Mouse (Mus musculus): ENCODE measurements around the gene Ralbp1. TPM values are rescaled to one million over a fixed set of nuclear protein-coding genes. Genes with fewer than 3 reads are reported as not detected.

Ralbp1 gene
- polyA plus RNA-seq (2012; rRNA removed) (11.0 and 15.7 TPM in 2 replicates), polyA plus RNA-seq (2014; fragmentation: Nextera tagmentation; extraction: Ambion mirVana) (36.0 and 38.1 TPM in 2 replicates)

DNA sequence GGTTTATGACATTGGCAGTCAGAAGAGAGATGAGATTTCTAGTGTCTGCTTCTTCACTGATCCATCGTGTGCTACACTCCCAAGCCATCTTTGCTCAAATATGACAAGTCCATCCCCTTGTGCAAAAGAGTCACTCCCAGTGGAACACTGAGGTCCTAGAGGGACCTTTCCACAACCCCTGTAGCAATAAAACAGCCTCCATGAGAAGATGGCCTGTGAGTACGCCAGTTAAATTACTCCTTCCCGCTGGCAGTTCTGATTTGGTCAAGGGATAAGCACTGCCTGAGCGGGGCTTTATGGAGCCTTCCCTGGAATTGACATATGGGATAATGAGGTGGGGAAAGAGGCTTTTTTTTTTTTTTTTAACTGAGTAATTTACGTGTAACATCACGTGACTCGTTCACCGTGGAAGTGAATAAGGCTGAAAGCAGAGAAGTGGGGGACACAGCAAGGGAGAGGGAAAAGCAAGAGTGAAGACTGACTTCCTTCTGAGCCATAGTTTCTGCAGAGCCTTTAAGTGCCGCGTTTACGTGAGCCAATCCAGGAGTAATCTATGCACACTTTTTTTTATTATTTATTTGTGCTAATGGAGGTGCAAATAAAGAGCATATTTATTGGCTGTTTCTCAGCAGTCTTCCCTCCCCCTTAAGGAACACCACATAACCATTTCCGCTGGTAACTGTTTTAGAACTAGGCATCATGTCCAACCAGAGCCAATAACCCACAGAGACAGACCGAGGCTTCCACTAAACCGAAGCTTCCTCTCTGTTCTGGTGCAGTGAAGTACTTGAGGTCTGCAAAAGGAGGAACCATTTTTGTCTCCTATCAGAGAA is at the start of gene Ralbp1:
Gene Ralbp1 (minus strand): TSS at position 102 of the 833 bp plus-strand sequence.
- Histone ChIP-seq H3K27ac (peak within 1 kb of the TSS; percentile 90), H3K4me3 (ENCODE audit: insufficient read depth in 1 of 2, low read depth in 2 of 2, low read length in 2 of 2) (peak within 1 kb of the TSS; percentile 79 to 83), H3K4me1 (replicated peaks; ENCODE audit: control insufficient read depth in 2 of 2, insufficient read depth in 2 of 2, low read length in 1 of 2) (peaks cover 9 to 16% of the 10 kb centered on the region in 2 experiments), H3K36me3 (replicated peaks; ENCODE audit: control insufficient read depth, insufficient read depth, low read depth) (no peaks in the 10 kb centered on the region), H3K9me3 (ENCODE audit: control insufficient read depth, low read length) (no peaks in the 10 kb centered on the region), H3K4me2 (ENCODE audit: low read depth) (peak within 1 kb of the TSS; percentile 100), H3K27me3 (ENCODE audit: control insufficient read depth, insufficient read depth, low read length) (no peaks in the 10 kb centered on the region), H3K9ac (replicated peaks) (peak within 1 kb of the TSS; percentile 79)
- TF ChIP-seq CTCF (IDR thresholded peaks at IDR 0.05; ENCODE audit: low read depth) (no peak), EP300 (IDR thresholded peaks at IDR 0.05; ENCODE audit: low read depth) (no peak)
- ATAC-seq (ENCODE audit: insufficient read depth), result no peak
- DNase-seq (ENCODE audit: low read depth in 3 of 3, low spot score in 3 of 3), result peak in 1 of 3 experiments; percentile 37
- WGBS (ENCODE audit: insufficient replicate concordance), result under 1% methylated on average over 14 of the region's 14 CpGs

DNA sequence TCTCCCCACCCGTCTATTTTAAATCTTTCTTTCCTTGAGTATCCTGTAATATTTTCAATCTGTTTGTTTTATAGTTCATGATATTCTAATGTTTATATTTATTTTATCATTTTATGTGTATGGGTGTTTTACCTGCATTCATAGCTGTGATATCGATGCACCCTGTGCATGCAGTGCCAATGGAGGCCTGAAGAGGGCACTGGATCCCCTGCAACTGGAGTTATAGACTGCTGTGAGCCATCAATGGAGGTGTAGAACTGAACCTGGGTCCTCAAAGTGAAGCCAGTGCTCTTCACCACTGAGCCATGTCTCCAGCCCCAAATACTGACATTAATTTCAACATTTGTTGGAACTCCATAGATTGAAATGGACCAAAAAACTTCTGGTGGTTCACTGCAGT is 48.1 kb upstream of the Ralbp1 start:
- DNase-seq (ENCODE audit: low read depth in 3 of 3, low spot score in 3 of 3), result no peak

DNA sequence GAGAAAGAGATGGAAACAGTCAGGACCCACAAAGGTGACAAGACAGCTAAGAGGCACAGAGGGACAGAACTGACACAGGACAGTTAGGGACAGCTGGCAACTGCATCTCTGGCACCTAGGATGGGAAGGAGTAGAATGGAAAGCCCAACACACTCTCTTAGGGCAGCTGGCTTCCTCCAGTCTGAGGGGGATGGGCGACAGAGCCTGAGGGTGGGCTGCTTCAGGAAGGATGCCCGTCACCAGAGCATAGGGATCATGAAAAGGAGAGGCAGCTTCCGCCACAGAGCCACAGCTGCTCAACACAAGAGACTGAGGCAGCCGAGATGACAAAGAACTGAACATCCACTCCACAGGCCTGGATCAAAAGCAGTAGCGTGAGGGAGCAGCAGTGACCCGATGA is 45.9 kb upstream of the Ralbp1 start:
- DNase-seq (ENCODE audit: low read depth in 3 of 3, low spot score in 3 of 3) (no peak), ATAC-seq (ENCODE audit: insufficient read depth) (no peak)
- Histone ChIP-seq H3K27me3 (ENCODE audit: control insufficient read depth, insufficient read depth, low read length) (no peaks in the 10 kb centered on the region), H3K9me3 (ENCODE audit: control insufficient read depth, low read length) (no peaks in the 10 kb centered on the region), H3K4me1 (replicated peaks; ENCODE audit: control insufficient read depth in 2 of 2, insufficient read depth in 2 of 2, low read length in 1 of 2) (peaks cover 0 to 4% of the 10 kb centered on the region in 2 experiments; a peak in 1 of 4 replicates), H3K4me2 (ENCODE audit: low read depth) (no peak overlapping the region), H3K9ac (replicated peaks) (no peak overlapping the region), H3K4me3 (ENCODE audit: insufficient read depth in 1 of 2, low read depth in 2 of 2, low read length in 2 of 2) (no peak overlapping the region), H3K36me3 (replicated peaks; ENCODE audit: control insufficient read depth, insufficient read depth, low read depth) (no peaks in the 10 kb centered on the region; the same call in 1 of the 2 replicates), H3K27ac (no peak overlapping the region)
- TF ChIP-seq EP300 (IDR thresholded peaks at IDR 0.05; ENCODE audit: low read depth) (no peak), CTCF (IDR thresholded peaks at IDR 0.05; ENCODE audit: low read depth) (no peak)
- WGBS (ENCODE audit: insufficient replicate concordance), result 65% methylated on average over 6 of the region's 6 CpGs

More for the DNA sequence above, 48.1 kb upstream of the Ralbp1 start:
- H3K4me1 ChIP-seq (replicated peaks; ENCODE audit: control insufficient read depth in 2 of 2, insufficient read depth in 2 of 2, low read length in 1 of 2), result peaks cover 0 to 4% of the 10 kb centered on the region in 2 experiments; a peak in 1 of 4 replicates
- H3K36me3 ChIP-seq (replicated peaks; ENCODE audit: control insufficient read depth, insufficient read depth, low read depth), result no peaks in the 10 kb centered on the region; the same call in 1 of the 2 replicates
- WGBS (ENCODE audit: insufficient replicate concordance), result 78% methylated on average over 2 of the region's 2 CpGs
- no peak overlapping the region for H3K4me2 ChIP-seq (ENCODE audit: low read depth)
- TF ChIP-seq EP300 (IDR thresholded peaks at IDR 0.05; ENCODE audit: low read depth), result no peak
- TF ChIP-seq CTCF (IDR thresholded peaks at IDR 0.05; ENCODE audit: low read depth), result peak; percentile 83
- ATAC-seq (ENCODE audit: insufficient read depth), result no peak
- H3K9ac ChIP-seq (replicated peaks), result no peak overlapping the region
- H3K9me3 ChIP-seq (ENCODE audit: control insufficient read depth, low read length), result no peaks in the 10 kb centered on the region
- no peaks in the 10 kb centered on the region for H3K27me3 ChIP-seq (ENCODE audit: control insufficient read depth, insufficient read depth, low read length)
- H3K27ac ChIP-seq, result no peak overlapping the region
- no peak overlapping the region for H3K4me3 ChIP-seq (ENCODE audit: insufficient read depth in 1 of 2, low read depth in 2 of 2, low read length in 2 of 2)

DNA sequence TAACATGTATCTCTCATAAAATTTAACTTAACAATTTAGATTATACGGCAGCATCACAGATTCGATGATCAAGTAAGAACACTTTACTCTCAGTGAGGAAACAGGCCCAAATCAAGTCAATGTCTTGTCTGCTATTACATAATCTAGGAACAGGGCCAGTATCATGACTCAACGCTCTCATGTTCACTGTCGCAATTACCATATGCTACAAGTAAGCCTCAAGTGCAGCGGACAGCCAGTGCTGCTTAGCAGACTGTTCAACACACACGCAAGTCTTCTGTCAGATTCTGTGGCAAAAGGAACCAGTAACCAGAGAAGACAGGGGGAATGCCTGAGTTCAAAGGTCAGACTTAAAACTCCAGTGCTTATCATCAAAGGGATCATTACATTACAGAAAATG is 45.4 kb upstream of the Ralbp1 start:
- ATAC-seq (ENCODE audit: insufficient read depth), result no peak
- Histone ChIP-seq H3K4me3 (ENCODE audit: insufficient read depth in 1 of 2, low read depth in 2 of 2, low read length in 2 of 2) (no peak overlapping the region), H3K27me3 (ENCODE audit: control insufficient read depth, insufficient read depth, low read length) (no peaks in the 10 kb centered on the region), H3K9me3 (ENCODE audit: control insufficient read depth, low read length) (no peaks in the 10 kb centered on the region), H3K9ac (replicated peaks) (no peak overlapping the region), H3K4me2 (ENCODE audit: low read depth) (no peak overlapping the region), H3K27ac (no peak overlapping the region), H3K4me1 (replicated peaks; ENCODE audit: control insufficient read depth in 2 of 2, insufficient read depth in 2 of 2, low read length in 1 of 2) (peaks cover 0 to 4% of the 10 kb centered on the region in 2 experiments; a peak in 1 of 4 replicates), H3K36me3 (replicated peaks; ENCODE audit: control insufficient read depth, insufficient read depth, low read depth) (no peaks in the 10 kb centered on the region)
- DNase-seq (ENCODE audit: low read depth in 3 of 3, low spot score in 3 of 3), result no peak
- TF ChIP-seq CTCF (IDR thresholded peaks at IDR 0.05; ENCODE audit: low read depth) (no peak), EP300 (IDR thresholded peaks at IDR 0.05; ENCODE audit: low read depth) (no peak)
- 75% methylated on average over 6 of the region's 6 CpGs for WGBS (ENCODE audit: insufficient replicate concordance)

DNA sequence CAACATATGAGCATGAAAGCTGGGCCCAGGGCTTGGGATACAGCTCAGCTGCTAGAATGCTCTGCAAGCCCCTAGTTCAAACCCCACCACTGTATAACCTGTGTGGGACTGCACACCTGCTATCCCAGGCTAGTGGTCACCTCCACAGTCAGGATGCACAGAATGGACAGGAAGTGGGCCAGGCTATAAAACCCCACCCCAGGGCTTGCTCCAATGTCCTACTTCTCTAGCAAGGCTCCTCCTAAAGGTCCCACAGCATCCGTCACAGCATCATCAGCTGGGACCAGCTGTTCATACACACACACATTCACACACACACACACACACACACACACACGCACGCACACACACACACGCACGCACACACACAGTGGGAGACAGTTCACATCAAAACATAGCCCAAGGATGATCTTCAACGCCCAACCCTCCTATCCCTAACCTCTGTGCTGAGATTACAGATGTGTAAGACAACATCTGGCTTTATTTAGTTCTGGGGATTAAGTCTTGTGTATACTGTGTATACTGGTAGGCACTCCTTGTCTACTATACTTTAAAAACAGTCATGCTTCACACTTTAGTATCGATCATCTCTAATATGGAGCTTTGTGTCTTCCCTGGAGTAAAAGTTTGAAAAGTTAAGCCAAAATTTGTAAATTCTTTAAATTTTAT is 44.7 kb upstream of the Ralbp1 start:
- H3K4me3 ChIP-seq (ENCODE audit: insufficient read depth in 1 of 2, low read depth in 2 of 2, low read length in 2 of 2), result no peak overlapping the region
- TF ChIP-seq CTCF (IDR thresholded peaks at IDR 0.05; ENCODE audit: low read depth), result no peak
- no peak for TF ChIP-seq EP300 (IDR thresholded peaks at IDR 0.05; ENCODE audit: low read depth)
- DNase-seq (ENCODE audit: low read depth in 3 of 3, low spot score in 3 of 3) (no peak), ATAC-seq (ENCODE audit: insufficient read depth) (no peak)
- no peaks in the 10 kb centered on the region for H3K36me3 ChIP-seq (replicated peaks; ENCODE audit: control insufficient read depth, insufficient read depth, low read depth)
- no peak overlapping the region for H3K4me2 ChIP-seq (ENCODE audit: low read depth)
- H3K27ac ChIP-seq, result no peak overlapping the region
- peaks cover 0 to 4% of the 10 kb centered on the region in 2 experiments; a peak in 1 of 4 replicates for H3K4me1 ChIP-seq (replicated peaks; ENCODE audit: control insufficient read depth in 2 of 2, insufficient read depth in 2 of 2, low read length in 1 of 2)
- 75% methylated on average over 7 of the region's 7 CpGs for WGBS (ENCODE audit: insufficient replicate concordance)
- no peaks in the 10 kb centered on the region for H3K27me3 ChIP-seq (ENCODE audit: control insufficient read depth, insufficient read depth, low read length)
- H3K9ac ChIP-seq (replicated peaks), result no peak overlapping the region
- H3K9me3 ChIP-seq (ENCODE audit: control insufficient read depth, low read length), result no peaks in the 10 kb centered on the region
